Mouse (Mus musculus): Measurements from ENCODE around the gene Dnah5. TPM values are rescaled to one million over a fixed set of nuclear protein-coding genes. Genes with fewer than 3 reads are reported as not detected.

Dnah5 gene
- polyA plus RNA-seq (2016; fragmentation: Nextera tagmentation; extraction: Ambion mirVana) = 0.01 TPM in 1 of 2 replicates, not detected in the other

GRCm38 (mm10) chr15:28203111-28204075, at the start of gene Dnah5:
Gene Dnah5, plus strand, starts transcription at chr15:28203752.
- Histone ChIP-seq H3K27ac (no peak within 1 kb of the TSS), H3K9ac (no peak within 1 kb of the TSS), H3K36me3 (no peaks in the 10 kb centered on the region), H3K4me1 (no peaks in the 10 kb centered on the region), H3K4me3 (no peak within 1 kb of the TSS), H3K9me3 (no peaks in the 10 kb centered on the region), H3K4me2 (replicated peaks) (no peak within 1 kb of the TSS), H3K27me3 (no peaks in the 10 kb centered on the region)
- ATAC-seq (ENCODE audit: insufficient number of reproducible peaks, insufficient read depth, low FRiP score, low TSS enrichment) = no peak
- 71% methylated on average over 20 of the region's 20 CpGs for whole genome bisulfite sequencing

GRCm38 (mm10) chr15:28154822-28155501, 48.6 kb upstream of the Dnah5 start:
- Histone ChIP-seq H3K27me3 (0 out of 2 replicates have a peak, but pooled peaks cover 4% of the 10 kb centered on the region), H3K4me2 (replicated peaks) (peak overlapping the region; percentile 77), H3K4me3 (peak overlapping the region; percentile 28), H3K9ac (peak overlapping the region; percentile 1), H3K27ac (no peak overlapping the region), H3K4me1 (peaks cover 9% of the 10 kb centered on the region), H3K36me3 (no peaks in the 10 kb centered on the region), H3K9me3 (no peaks in the 10 kb centered on the region)
- 6% methylated on average over 27 of the region's 27 CpGs for WGBS
- 0 out of 2 replicates have a peak, but pooled peaks have one; percentile 72 for ATAC-seq (ENCODE audit: insufficient number of reproducible peaks, insufficient read depth, low FRiP score, low TSS enrichment)

DNA sequence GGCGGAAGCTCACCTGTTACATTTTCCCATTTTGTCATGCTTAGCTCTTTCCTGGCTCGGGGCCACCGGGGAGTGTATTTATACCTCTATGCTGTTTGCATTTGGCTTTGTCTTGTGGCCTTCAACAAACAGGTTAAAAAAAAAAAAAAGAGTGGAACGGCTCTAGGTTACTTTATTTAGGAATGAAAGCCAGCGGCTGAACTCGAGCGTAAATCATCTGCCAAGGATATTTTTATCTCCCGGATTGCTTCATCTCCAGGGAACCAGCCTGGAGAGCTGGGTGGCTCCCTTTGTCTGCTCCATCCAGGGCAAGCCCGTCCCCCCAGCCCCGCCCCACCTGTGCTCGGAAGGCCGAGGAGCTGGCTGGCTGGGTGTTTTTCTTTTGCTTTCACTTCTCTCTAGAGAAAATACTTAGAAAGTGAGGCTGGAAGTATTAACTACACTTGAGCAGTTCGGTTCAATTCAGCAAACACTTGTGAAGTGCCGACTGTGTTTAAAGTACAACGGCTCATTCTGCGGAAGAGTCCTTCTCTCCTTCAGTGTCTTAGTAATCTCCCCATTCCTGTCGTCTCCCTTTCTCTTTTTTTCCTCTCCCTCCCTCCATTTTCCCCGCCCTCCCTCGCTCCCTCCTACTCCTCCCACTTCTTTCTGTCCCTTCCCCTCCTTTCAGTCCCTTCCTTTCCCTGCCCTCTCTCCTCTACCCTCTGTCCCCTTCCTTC, 44.6 kb upstream of the Dnah5 start:
- H3K4me1 ChIP-seq = peaks cover 9% of the 10 kb centered on the region
- H3K9ac ChIP-seq = peak overlapping the region; percentile 42; the same call in 1 of the 2 replicates
- peak; percentile 74; the same call in 1 of the 2 replicates for ATAC-seq (ENCODE audit: insufficient number of reproducible peaks, insufficient read depth, low FRiP score, low TSS enrichment)
- H3K4me3 ChIP-seq = peak overlapping the region; percentile 44
- peak overlapping the region; percentile 68 for H3K4me2 ChIP-seq (replicated peaks)
- H3K27ac ChIP-seq = no peak overlapping the region
- H3K27me3 ChIP-seq = 0 out of 2 replicates have a peak, but pooled peaks cover 4% of the 10 kb centered on the region
- H3K36me3 ChIP-seq = no peaks in the 10 kb centered on the region
- no peaks in the 10 kb centered on the region for H3K9me3 ChIP-seq
- WGBS = 2% methylated on average over 19 of the region's 19 CpGs

GRCm38 (mm10) chr15:28162291-28162690, 41.3 kb upstream of the Dnah5 start:
- Histone ChIP-seq H3K4me1 (0 out of 2 replicates have a peak, but pooled peaks cover 3% of the 10 kb centered on the region), H3K36me3 (no peaks in the 10 kb centered on the region), H3K27me3 (no peaks in the 10 kb centered on the region), H3K4me3 (no peak overlapping the region), H3K4me2 (replicated peaks) (no peak overlapping the region), H3K9me3 (no peaks in the 10 kb centered on the region), H3K27ac (no peak overlapping the region), H3K9ac (no peak overlapping the region)
- WGBS = 87% methylated on average over 2 of the region's 2 CpGs
- ATAC-seq (ENCODE audit: insufficient number of reproducible peaks, insufficient read depth, low FRiP score, low TSS enrichment) = no peak

DNA sequence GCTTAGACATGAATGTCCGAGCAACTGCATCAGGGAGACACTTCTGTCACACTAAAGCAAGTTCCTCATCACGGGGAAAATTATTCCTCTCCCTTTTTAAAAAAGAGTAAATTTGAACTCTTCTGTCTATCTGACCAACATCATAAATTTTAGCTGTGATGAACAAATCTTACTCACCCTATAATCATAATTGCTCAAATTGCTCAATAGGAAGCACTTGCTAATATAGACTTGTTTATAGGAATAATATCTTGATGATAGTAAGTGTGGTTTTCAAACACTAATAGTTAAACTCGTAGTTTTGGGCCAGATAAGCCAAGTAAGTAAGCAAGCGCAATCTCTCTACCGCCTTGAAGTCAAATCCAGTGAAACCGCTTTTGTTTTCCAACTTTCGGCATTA, 38.3 kb upstream of the Dnah5 start:
- Histone ChIP-seq H3K27me3 (no peaks in the 10 kb centered on the region), H3K9me3 (no peaks in the 10 kb centered on the region), H3K4me1 (no peaks in the 10 kb centered on the region), H3K36me3 (no peaks in the 10 kb centered on the region), H3K4me3 (no peak overlapping the region), H3K9ac (no peak overlapping the region), H3K4me2 (replicated peaks) (no peak overlapping the region), H3K27ac (no peak overlapping the region)
- WGBS = 87% methylated on average over 7 of the region's 7 CpGs
- ATAC-seq (ENCODE audit: insufficient number of reproducible peaks, insufficient read depth, low FRiP score, low TSS enrichment) = no peak

GRCm38 (mm10) chr15:28166090-28166489, 37.5 kb upstream of the Dnah5 start:
- Histone ChIP-seq H3K36me3 (no peaks in the 10 kb centered on the region), H3K4me1 (no peaks in the 10 kb centered on the region), H3K27ac (no peak overlapping the region), H3K9ac (no peak overlapping the region), H3K27me3 (no peaks in the 10 kb centered on the region), H3K9me3 (no peaks in the 10 kb centered on the region), H3K4me3 (no peak overlapping the region), H3K4me2 (replicated peaks) (no peak overlapping the region)
- ATAC-seq (ENCODE audit: insufficient number of reproducible peaks, insufficient read depth, low FRiP score, low TSS enrichment) = no peak
- 90% methylated on average over 6 of the region's 6 CpGs for WGBS

GRCm38 (mm10) chr15:28178951-28179350, 24.6 kb upstream of the Dnah5 start:
- 85% methylated on average over 11 of the region's 11 CpGs for WGBS
- ATAC-seq (ENCODE audit: insufficient number of reproducible peaks, insufficient read depth, low FRiP score, low TSS enrichment) = no peak
- no peak overlapping the region for H3K27ac ChIP-seq

DNA sequence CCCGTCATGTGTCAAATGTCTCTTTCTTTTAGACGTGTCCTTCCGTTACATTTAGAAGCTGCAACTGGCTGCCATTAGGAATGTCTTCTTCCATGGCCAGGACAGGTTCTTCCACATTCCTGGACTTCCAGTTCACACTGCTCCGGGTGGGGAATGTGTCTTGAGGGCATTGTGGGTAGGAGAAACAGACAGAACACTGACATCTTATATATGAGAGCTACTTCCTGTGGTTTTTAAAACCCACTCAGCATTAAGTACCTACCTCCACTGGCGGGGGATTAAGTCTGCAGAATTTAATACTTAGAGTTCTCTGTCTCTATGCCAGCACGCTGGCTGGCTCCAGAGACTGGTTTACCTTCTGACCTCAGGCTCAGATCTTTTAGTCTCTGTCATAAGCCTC, 24.0 kb upstream of the Dnah5 start:
- H3K9me3 ChIP-seq = no peaks in the 10 kb centered on the region
- no peak for ATAC-seq (ENCODE audit: insufficient number of reproducible peaks, insufficient read depth, low FRiP score, low TSS enrichment)
- WGBS = 75% methylated on average over 6 of the region's 6 CpGs
- no peak overlapping the region for H3K4me2 ChIP-seq (replicated peaks)
- no peak overlapping the region for H3K4me3 ChIP-seq
- no peaks in the 10 kb centered on the region for H3K36me3 ChIP-seq
- no peak overlapping the region for H3K9ac ChIP-seq
- H3K4me1 ChIP-seq = no peaks in the 10 kb centered on the region
- no peak overlapping the region for H3K27ac ChIP-seq
- H3K27me3 ChIP-seq = no peaks in the 10 kb centered on the region

More at GRCm38 (mm10) chr15:28178951-28179350, 24.6 kb upstream of the Dnah5 start:
- H3K4me2 ChIP-seq (replicated peaks) = no peak overlapping the region
- no peaks in the 10 kb centered on the region for H3K27me3 ChIP-seq
- H3K9ac ChIP-seq = no peak overlapping the region
- H3K36me3 ChIP-seq = no peaks in the 10 kb centered on the region
- no peaks in the 10 kb centered on the region for H3K9me3 ChIP-seq
- H3K4me3 ChIP-seq = no peak overlapping the region
- H3K4me1 ChIP-seq = no peaks in the 10 kb centered on the region

- H3K27ac ChIP-seq = no peak overlapping the region
- H3K9me3 ChIP-seq = no peaks in the 10 kb centered on the region
- peak overlapping the region; percentile 58 for H3K4me2 ChIP-seq (replicated peaks)
- H3K9ac ChIP-seq = no peak overlapping the region
- no peaks in the 10 kb centered on the region for H3K36me3 ChIP-seq
- H3K4me1 ChIP-seq = no peaks in the 10 kb centered on the region
- peak overlapping the region; percentile 30 for H3K4me3 ChIP-seq
- ATAC-seq (ENCODE audit: insufficient number of reproducible peaks, insufficient read depth, low FRiP score, low TSS enrichment) = peak; percentile 65; the same call in 1 of the 2 replicates
- no peaks in the 10 kb centered on the region for H3K27me3 ChIP-seq
- WGBS = 16% methylated on average over 10 of the region's 10 CpGs
Measured at GRCm38 (mm10) chr15:28181862-28182261, 21.7 kb upstream of the Dnah5 start.

- no peak overlapping the region for H3K4me2 ChIP-seq (replicated peaks)
- H3K27me3 ChIP-seq = no peaks in the 10 kb centered on the region
- H3K27ac ChIP-seq = no peak overlapping the region
- no peaks in the 10 kb centered on the region for H3K9me3 ChIP-seq
- WGBS = 61% methylated on average over 3 of the region's 3 CpGs
- H3K4me3 ChIP-seq = no peak overlapping the region
- H3K4me1 ChIP-seq = no peaks in the 10 kb centered on the region
- no peak overlapping the region for H3K9ac ChIP-seq
- ATAC-seq (ENCODE audit: insufficient number of reproducible peaks, insufficient read depth, low FRiP score, low TSS enrichment) = no peak
- H3K36me3 ChIP-seq = no peaks in the 10 kb centered on the region
Measured at GRCm38 (mm10) chr15:28182567-28182966, 21.0 kb upstream of the Dnah5 start.
